Mouse (Mus musculus) CH12.LX (cell line): Measurements from ENCODE around the gene Fntb. TPM values are rescaled to one million over a fixed set of nuclear protein-coding genes. Genes with fewer than 3 reads are reported as not detected.

ENCODE experiments used
- DNase-seq: peaks from one replicate; pipeline ENCODE4 v3.0.0-alpha.2; 2013; ENCODE audit errors: extremely low read depth
- H3K27ac ChIP-seq: 2 replicates; pipeline ENCODE4 v1.5.1; 2012; ENCODE audit warnings: low read depth, mild to moderate bottlenecking, control low read depth, moderate library complexity; ENCODE audit not compliant: insufficient read depth
- H3K27me3 ChIP-seq: replicated peaks from 2 replicates; pipeline ENCODE3; 2012; ENCODE audit warnings: inconsistent platforms
- H3K36me3 ChIP-seq, 2 experiments: replicated peaks in 1 of 2; 2 replicates each; pipeline versions ENCODE3 to v1.6.1; 2012; ENCODE audit warnings: inconsistent platforms in 1 of 2, low read length in 1 of 2, mild to moderate bottlenecking in 1 of 2, mixed read lengths in 1 of 2, moderate library complexity in 1 of 2; ENCODE audit not compliant: control insufficient read depth in 1 of 2, insufficient read depth in 1 of 2
- H3K4me1 ChIP-seq, 2 experiments: 2 replicates each; pipeline ENCODE4 v1.6.1; 2012; ENCODE audit warnings: inconsistent platforms in 1 of 2, moderate library complexity in 1 of 2; ENCODE audit not compliant: insufficient read depth in 2 of 2, control insufficient read depth in 1 of 2
- H3K4me2 ChIP-seq: 2 replicates; pipeline ENCODE4 v1.6.1; 2012; ENCODE audit warnings: low read depth, mild to moderate bottlenecking, control low read depth; ENCODE audit not compliant: poor library complexity, insufficient read depth, severe bottlenecking
- H3K4me3 ChIP-seq, 3 experiments: fragments of 150-350 bp in 1 of 3; sonication (generic) in 1 of 3; replicated peaks in 1 of 3; 2 replicates each; pipeline versions ENCODE3 to v1.5.1; 2011 to 2012; ENCODE audit warnings: low read depth in 2 of 3, low read length in 2 of 3, mild to moderate bottlenecking in 2 of 3, moderate library complexity in 2 of 3, control low read depth in 1 of 3, improper control_type of control experiment in 1 of 3, inconsistent platforms in 1 of 3, mixed read lengths in 1 of 3; ENCODE audit not compliant: poor library complexity in 1 of 3
- H3K79me2 ChIP-seq: replicated peaks from 2 replicates; pipeline ENCODE4 v1.6.1; 2012; ENCODE audit warnings: mild to moderate bottlenecking, moderate library complexity; ENCODE audit not compliant: control insufficient read depth, poor library complexity, insufficient read depth, severe bottlenecking; ENCODE audit errors: extremely low read depth
- H3K9ac ChIP-seq: 2 replicates; pipeline ENCODE4 v1.6.1; 2012; ENCODE audit warnings: low read depth, mild to moderate bottlenecking, control low read depth, moderate library complexity; ENCODE audit not compliant: insufficient read depth
- H3K9me3 ChIP-seq: replicated peaks from 2 replicates; pipeline ENCODE3; 2012; ENCODE audit warnings: low read length, inconsistent platforms, mixed read lengths
- CHD2 ChIP-seq: IDR thresholded peaks from 2 replicates; pipeline ENCODE4 v1.6.1; 2011; ENCODE audit warnings: low read length, improper control_type of control experiment
- CTCF ChIP-seq, 2 experiments: IDR thresholded peaks in 1 of 2; conservative IDR thresholded peaks in 1 of 2; 2 replicates each; pipeline ENCODE4 v1.5.1; 2011 to 2012; ENCODE audit warnings: low read depth in 2 of 2, low read length in 2 of 2, improper control_type of control experiment in 1 of 2, inconsistent platforms in 1 of 2, mild to moderate bottlenecking in 1 of 2, moderate library complexity in 1 of 2
- ELF1 ChIP-seq: IDR thresholded peaks from 2 replicates; pipeline ENCODE4 v1.6.1; 2014; ENCODE audit warnings: low read depth, mild to moderate bottlenecking, inconsistent platforms, low read length, improper control_type of control experiment
- EP300 ChIP-seq: IDR thresholded peaks from 2 replicates; pipeline ENCODE4 v1.6.1; 2011; ENCODE audit warnings: low read length, improper control_type of control experiment
- ETS1 ChIP-seq: conservative IDR thresholded peaks from 2 replicates; pipeline ENCODE4 v1.6.1; 2012; ENCODE audit warnings: low read depth, mild to moderate bottlenecking, inconsistent platforms, low read length, improper control_type of control experiment, moderate library complexity
- GABPA ChIP-seq: IDR thresholded peaks from 2 replicates; pipeline ENCODE4 v1.6.1; 2012; ENCODE audit warnings: low read depth, low read length, improper control_type of control experiment, inconsistent platforms; ENCODE audit not compliant: insufficient replicate concordance
- IRF4 ChIP-seq: IDR thresholded peaks from 2 replicates; pipeline ENCODE4 v1.6.1; 2014; ENCODE audit warnings: low read depth, mild to moderate bottlenecking, inconsistent platforms, low read length, improper control_type of control experiment
- JUND ChIP-seq: conservative IDR thresholded peaks from 2 replicates; pipeline ENCODE4 v1.6.1; 2011; ENCODE audit warnings: low read depth, low read length, improper control_type of control experiment
- MAZ ChIP-seq: IDR thresholded peaks from 2 replicates; pipeline ENCODE4 v1.6.1; 2012; ENCODE audit warnings: low read depth, mild to moderate bottlenecking, inconsistent platforms, low read length, improper control_type of control experiment, moderate library complexity
- NELFE ChIP-seq: IDR thresholded peaks from 2 replicates; pipeline ENCODE4 v1.6.1; 2011; ENCODE audit warnings: low read depth, low read length, improper control_type of control experiment
- NRF1 ChIP-seq: IDR thresholded peaks from 2 replicates; pipeline ENCODE4 v1.6.1; 2014; ENCODE audit warnings: low read depth, mild to moderate bottlenecking, inconsistent platforms, low read length, improper control_type of control experiment, moderate library complexity
- PAX5 ChIP-seq: IDR thresholded peaks from 2 replicates; pipeline ENCODE4 v1.6.1; 2012; ENCODE audit warnings: low read length, inconsistent platforms, mixed read lengths
- POLR2AphosphoS2 ChIP-seq: IDR thresholded peaks from 2 replicates; pipeline ENCODE4 v1.6.1; 2011; ENCODE audit warnings: low read depth, low read length, improper control_type of control experiment
- SIN3A ChIP-seq: IDR thresholded peaks from 2 replicates; pipeline ENCODE4 v1.6.1; 2012; ENCODE audit warnings: low read length, improper control_type of control experiment, inconsistent platforms
- SMC3 ChIP-seq: IDR thresholded peaks from 2 replicates; pipeline ENCODE4 v1.6.1; 2011; ENCODE audit warnings: low read depth, low read length, improper control_type of control experiment
- USF1 ChIP-seq: IDR thresholded peaks from 2 replicates; pipeline ENCODE4 v1.6.1; 2014; ENCODE audit warnings: low read depth, mild to moderate bottlenecking, inconsistent platforms, low read length, improper control_type of control experiment
- USF2 ChIP-seq: conservative IDR thresholded peaks from 2 replicates; pipeline ENCODE4 v1.6.1; 2011; ENCODE audit warnings: low read depth, low read length, improper control_type of control experiment
- ZC3H11A ChIP-seq: IDR thresholded peaks from 2 replicates; pipeline ENCODE4 v1.6.1; 2012; ENCODE audit warnings: low read depth, mild to moderate bottlenecking, inconsistent platforms, low read length, improper control_type of control experiment
- ZKSCAN1 ChIP-seq: IDR thresholded peaks from 2 replicates; pipeline ENCODE4 v1.6.1; 2012; ENCODE audit warnings: low read depth, inconsistent platforms, low read length, improper control_type of control experiment, borderline replicate concordance
- ZNF384 ChIP-seq: IDR thresholded peaks from 2 replicates; pipeline ENCODE4 v1.6.1; 2012; ENCODE audit warnings: low read depth, low read length, improper control_type of control experiment, inconsistent platforms
- dilution Hi-C: fragments of 300-500 bp; cut with MboI; formaldehyde crosslinking; loops from 2 replicates; pipeline ENCODE4 v1.14.3; 2020; ENCODE audit warnings: low sequenced_read_pairs; ENCODE audit not compliant: extremely low pct_unique_long_range_greater_than_20kb, extremely low pct_ligation_motif_present
- in situ Hi-C: fragments of 300-500 bp; cut with MboI; formaldehyde crosslinking; loops from 3 replicates; pipeline ENCODE4 v1.14.3; 2019; ENCODE audit warnings: low sequenced_read_pairs, low pct_ligation_motif_present, low pct_unique_long_range_greater_than_20kb, mixed read lengths
- polyA plus RNA-seq: library from polyadenylated mRNA; unstranded; fragments of >175 nt; gene quantifications from 2 replicates; pipeline ENCODE4 v1.2.1, GENCODE M21; 2012; ENCODE audit warnings: low read depth; ENCODE audit not compliant: insufficient read length
- total RNA-seq, 2 experiments: library from RNA; depleted of rRNA; stranded (reverse); fragments of 300-350 nt in 1 of 2; fragments of >200 nt in 1 of 2; gene quantifications; 2 replicates each; pipeline ENCODE4 v1.2.3; 2012 to 2014

Gene Fntb
- total and polyA plus RNA-seq, 3 experiments: 5.6 to 19.5 (median 9.2) TPM

DNA sequence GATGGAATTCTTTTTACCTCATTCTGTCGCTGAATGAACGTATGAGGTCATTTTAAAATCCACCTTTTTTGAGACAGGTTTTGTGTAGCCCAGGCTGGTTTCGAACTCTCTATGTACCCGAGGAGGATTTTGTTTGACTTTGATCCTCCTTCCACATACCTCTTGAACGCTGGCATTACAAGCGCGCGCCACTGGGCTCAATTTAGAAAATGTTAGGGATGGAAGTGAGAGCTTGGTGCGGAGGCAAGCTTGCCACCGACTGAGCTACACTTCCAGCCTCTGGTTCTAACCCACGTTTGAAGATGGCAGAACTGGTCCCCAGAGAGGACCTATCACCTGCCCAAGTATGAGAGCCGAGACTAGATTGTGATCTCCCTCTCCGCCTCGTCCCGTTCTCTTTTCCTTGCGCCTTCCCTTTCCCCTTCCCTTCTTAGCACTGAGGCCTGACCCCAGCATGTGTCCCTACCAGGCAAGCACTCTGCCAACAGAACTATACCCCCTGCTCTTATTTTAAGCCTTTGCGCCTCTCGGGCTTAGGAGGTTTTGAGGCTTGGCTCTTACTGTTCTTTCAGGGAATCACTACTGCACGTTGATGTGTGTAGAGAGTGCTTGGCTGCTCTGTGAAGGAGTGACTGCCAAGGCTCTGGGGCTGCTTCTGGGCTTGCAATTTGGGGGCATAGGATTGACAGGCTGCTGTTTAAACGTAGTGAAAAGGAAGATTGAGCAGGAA lies 677 bp downstream of the Fntb start:
- dilution Hi-C loops: no loop called here
- Histone ChIP-seq H3K36me3 (peaks cover 0 to 8% of the 10 kb centered on the region in 2 experiments), H3K4me3 (peak overlapping the region; percentile 78 to 89 (median 83)), H3K27ac (no peak overlapping the region), H3K4me1 (peaks cover 5 to 17% of the 10 kb centered on the region in 2 experiments; a peak in 3 of 4 replicates), H3K4me2 (peak overlapping the region; percentile 64), H3K27me3 (peaks cover 3% of the 10 kb centered on the region), H3K9ac (peak overlapping the region; percentile 93), H3K79me2 (peaks cover 2% of the 10 kb centered on the region; the same call in 1 of the 2 replicates), H3K9me3 (no peaks in the 10 kb centered on the region)
- DNase-seq: no peak
- in situ Hi-C loops: no loop called here
- TF ChIP-seq PAX5 (no peak), USF1 (no peak), SIN3A (0 out of 2 replicates have a peak, but pooled peaks have one; percentile 49), ELF1 (no peak), SMC3 (no peak), ZKSCAN1 (no peak), MAZ (no peak), ZC3H11A (no peak)

DNA sequence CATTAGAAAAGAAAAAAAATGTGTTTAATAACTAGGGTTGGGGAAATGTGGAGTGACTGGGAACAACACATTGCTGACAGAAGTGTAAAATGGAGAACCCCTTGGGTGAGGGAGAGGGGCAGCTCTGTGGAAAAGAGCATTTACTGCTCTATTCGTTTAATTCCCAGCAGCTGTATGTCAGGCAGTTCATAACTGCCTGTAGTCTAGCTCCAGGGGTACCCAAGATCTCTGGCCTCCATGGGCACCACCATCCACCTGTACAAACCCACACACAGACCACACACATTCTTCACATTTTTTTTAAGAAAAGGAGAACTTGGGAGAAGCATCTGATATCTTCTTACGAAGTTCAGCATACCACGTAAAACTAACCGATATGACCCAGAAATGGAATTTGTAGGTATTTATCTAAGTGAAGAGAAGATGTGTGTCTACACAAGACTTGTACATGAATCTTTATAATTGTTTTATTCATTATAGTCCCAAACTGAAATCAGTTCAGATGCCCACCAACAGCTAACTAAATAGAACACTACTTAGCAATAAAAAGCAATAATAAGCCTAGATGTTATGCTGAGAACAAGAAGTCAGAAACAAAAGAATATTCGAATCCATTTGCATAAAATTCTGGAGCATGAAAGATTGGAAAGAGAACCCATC lies 5.6 kb downstream of the Fntb start:
- no peaks in the 10 kb centered on the region for H3K9me3 ChIP-seq
- peaks cover 2% of the 10 kb centered on the region; the same call in 1 of the 2 replicates for H3K79me2 ChIP-seq
- H3K36me3 ChIP-seq: peaks cover 0 to 38% of the 10 kb centered on the region in 2 experiments
- DNase-seq: no peak
- no peaks in the 10 kb centered on the region for H3K27me3 ChIP-seq
- H3K4me2 ChIP-seq: no peak overlapping the region
- in situ Hi-C loops (no loop called here), dilution Hi-C loops (no loop called here)
- H3K4me1 ChIP-seq: peaks cover 5 to 17% of the 10 kb centered on the region in 2 experiments; a peak in 3 of 4 replicates
- no peak overlapping the region for H3K27ac ChIP-seq
- TF ChIP-seq CHD2: no peak
- no peak for TF ChIP-seq SIN3A
- TF ChIP-seq POLR2AphosphoS2: no peak
- no peak for TF ChIP-seq GABPA
- TF ChIP-seq SMC3: no peak
- no peak for TF ChIP-seq MAZ
- no peak for TF ChIP-seq ETS1
- TF ChIP-seq NRF1: no peak
- no peak for TF ChIP-seq JUND
- TF ChIP-seq EP300: no peak
- TF ChIP-seq USF2: no peak
- no peak for TF ChIP-seq NELFE
- TF ChIP-seq ZNF384: no peak
- TF ChIP-seq IRF4: no peak
- no peak for TF ChIP-seq CTCF (conservative IDR thresholded peaks at IDR 0.05 in 1 of 2, IDR thresholded peaks at IDR 0.05 in 1 of 2; ENCODE audit: low read depth in 2 of 2, low read length in 2 of 2)
- TF ChIP-seq, all 38 proteins: peak for 0
- H3K4me3 ChIP-seq: no peak overlapping the region
- no peak overlapping the region for H3K9ac ChIP-seq
